Comparison of ENCODE assay signal across 16 mouse cellular contexts in genomic region chr4:152725881-152726280, GRCm38 (mm10).
DNase-seq lines count a peak whose midpoint lies in the region; ATAC-seq lines count a peak whose summit lies in the region.
"Had no signal": no experiment of that assay in that cellular context is flagged by ENCODE, and none has a peak within 500 bp of the region (broad histone marks: within the 10 kb centered on the region; RNA-seq: fewer than 3 reads in every experiment).

No protein-coding gene starts in this region.

- no peaks in the 10 kb centered on the region for H3K27me3 ChIP-seq in heart, embryonic 10.5 days (ENCODE audit: insufficient read depth, poor library complexity, severe bottlenecking)
- 0 out of 2 replicates have a peak, but pooled peaks cover 4% of the 10 kb centered on the region for H3K27me3 ChIP-seq in forebrain, embryonic 14.5 days (replicated peaks; ENCODE audit: control insufficient read depth, insufficient read depth, low read length)
- peaks cover 7% of the 10 kb centered on the region; the same call in 1 of the 2 replicates for H3K27me3 ChIP-seq in midbrain, embryonic 10.5 days (ENCODE audit: low read depth, poor library complexity, severe bottlenecking)

- intact Hi-C loops in heart, postnatal 36 days (cut with DNase I), result no loop called here
- intact Hi-C loops in heart, postnatal 25 days (cut with DNase I), result no loop called here

- H3K36me3 ChIP-seq in heart, embryonic 10.5 days, result no peaks in the 10 kb centered on the region
- H3K36me3 ChIP-seq in forebrain, embryonic 14.5 days (ENCODE audit: control insufficient read depth, insufficient read depth, low read length), result no peaks in the 10 kb centered on the region
- H3K36me3 ChIP-seq in midbrain, embryonic 10.5 days, result no peaks in the 10 kb centered on the region
- H3K36me3 ChIP-seq: embryonic facial prominence, embryonic 15.5 days; heart, embryonic 12.5 days had no signal

- 0 out of 2 replicates have a peak overlapping the region, but pooled peaks have one; percentile 7 for H3K4me2 ChIP-seq in forebrain, embryonic 14.5 days (ENCODE audit: low read length)
- H3K4me2 ChIP-seq: embryonic facial prominence, embryonic 15.5 days; heart, embryonic 12.5 days; liver, embryonic 11.5 days had no signal

- WGBS in heart, embryonic 10.5 days, result 64% methylated on average over 5 of the region's 5 CpGs
- 14% methylated on average over 5 of the region's 5 CpGs for WGBS in forebrain, embryonic 14.5 days
- WGBS in midbrain, embryonic 10.5 days, result 49% methylated on average over 5 of the region's 5 CpGs

- peak; percentile 81 for ATAC-seq in forebrain, embryonic 14.5 days
- ATAC-seq: intestine, postnatal 0 days had no signal

- no peak overlapping the region for H3K9ac ChIP-seq in forebrain, embryonic 14.5 days (ENCODE audit: low read length)
- H3K9ac ChIP-seq: embryonic facial prominence, embryonic 15.5 days; heart, embryonic 12.5 days had no signal

- H3K4me1 ChIP-seq in heart, embryonic 10.5 days, result no peaks in the 10 kb centered on the region
- peaks cover 18% of the 10 kb centered on the region for H3K4me1 ChIP-seq in forebrain, embryonic 14.5 days (ENCODE audit: control insufficient read depth, insufficient read depth, low read length)
- H3K4me1 ChIP-seq in midbrain, embryonic 10.5 days, result peaks cover 23% of the 10 kb centered on the region
- H3K4me1 ChIP-seq: embryonic facial prominence, embryonic 15.5 days; heart, embryonic 12.5 days had no signal

- H3K27ac ChIP-seq in heart, embryonic 10.5 days, result no peak overlapping the region
- 0 out of 2 replicates have a peak overlapping the region, but pooled peaks have one; percentile 27 for H3K27ac ChIP-seq in forebrain, embryonic 14.5 days (ENCODE audit: low read depth, low read length)
- H3K27ac ChIP-seq in midbrain, embryonic 10.5 days (replicated peaks), result peak overlapping the region; percentile 38; the same call in 1 of the 2 replicates
- H3K27ac ChIP-seq: embryonic facial prominence, embryonic 15.5 days had no signal

- H3K9me3 ChIP-seq in heart, embryonic 10.5 days, result no peaks in the 10 kb centered on the region
- no peaks in the 10 kb centered on the region for H3K9me3 ChIP-seq in forebrain, embryonic 14.5 days (replicated peaks; ENCODE audit: control insufficient read depth, low read length)
- no peaks in the 10 kb centered on the region for H3K9me3 ChIP-seq in midbrain, embryonic 10.5 days (replicated peaks)
- H3K9me3 ChIP-seq: embryonic facial prominence, embryonic 15.5 days had no signal

- H3K4me3 ChIP-seq in heart, embryonic 10.5 days, result no peak overlapping the region
- H3K4me3 ChIP-seq in forebrain, embryonic 14.5 days (ENCODE audit: low read depth, low read length), result no peak overlapping the region
- H3K4me3 ChIP-seq in midbrain, embryonic 10.5 days, result no peak overlapping the region
- H3K4me3 ChIP-seq: embryonic facial prominence, embryonic 15.5 days; heart, embryonic 12.5 days; myocyte had no signal

- DNase-seq in heart, adult 11 months, result peak; percentile 76
- no peak for DNase-seq in heart, embryonic 10.5 days (ENCODE audit: low spot score)
- peak; percentile 80 for DNase-seq in Muller cell, postnatal 12 days (ENCODE audit: inconsistent ontology term)
- DNase-seq in forebrain, embryonic 14.5 days (ENCODE audit: low spot score), result peak; percentile 82
- peak; percentile 35 for DNase-seq in midbrain, embryonic 10.5 days (ENCODE audit: low spot score)
- DNase-seq in heart, postnatal 36 days, result no peak
- no peak for DNase-seq in urinary bladder, adult 2 months (ENCODE audit: low spot score)
- DNase-seq in heart, postnatal 25 days (ENCODE audit: low spot score), result no peak
- DNase-seq: adrenal gland, adult 8-10 months; cerebellum, adult 18-20 months; lung, postnatal 14 days had no signal

Comparison
In these comparisons a context has a peak if more than half of its experiments do, and no peak if none do; other contexts are left out.
1. DNase-seq: peak in heart, adult 11 months (single experiment), Muller cell, postnatal 12 days (single experiment), forebrain, embryonic 14.5 days (single experiment) and midbrain, embryonic 10.5 days (single experiment); none in heart, embryonic 10.5 days (single experiment), heart, postnatal 36 days (0 of 2), urinary bladder, adult 2 months (single experiment) and heart, postnatal 25 days (single experiment).